Mouse (Mus musculus): Measurements from ENCODE around the gene Nxn. TPM values are rescaled to one million over a fixed set of nuclear protein-coding genes. Genes with fewer than 3 reads are reported as not detected.

The Nxn gene
- total RNA-seq, 1 experiment from 2014 or later = 4.2 TPM

DNA sequence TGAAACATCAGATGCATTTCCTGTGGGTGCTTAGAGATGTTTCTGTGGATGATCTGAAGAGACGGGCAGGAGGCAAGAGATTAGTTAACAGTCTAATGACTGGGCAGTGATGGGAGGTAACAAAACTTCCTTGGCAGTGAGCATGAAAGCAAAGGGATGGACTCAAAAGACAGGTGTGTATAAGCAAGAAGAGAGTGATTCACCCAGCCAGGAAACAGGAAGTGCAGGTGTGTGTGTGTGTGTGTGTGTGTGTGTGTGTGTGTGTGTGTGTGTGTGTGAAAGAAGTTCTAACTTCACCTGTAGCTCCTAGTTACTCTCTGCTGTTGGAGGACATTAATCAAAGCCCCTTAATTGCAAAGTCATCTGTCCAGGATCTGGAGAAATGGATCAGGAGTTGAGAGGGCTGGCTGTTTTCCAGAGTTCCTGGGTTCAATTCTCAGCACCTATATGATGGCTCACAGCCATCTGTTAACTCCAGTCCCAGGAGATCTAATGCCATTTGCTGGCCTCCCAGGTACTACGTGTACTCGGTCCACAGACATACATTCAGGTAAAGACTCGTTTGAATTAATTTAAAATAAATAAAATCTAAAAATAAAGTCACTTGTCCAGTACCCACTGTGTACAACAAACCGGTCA, 6.8 kb upstream of the Nxn start:
- ATAC-seq (ENCODE audit: extremely low read depth, insufficient number of reproducible peaks, low FRiP score, poor library complexity, severe bottlenecking) = no peak

GRCm38 (mm10) chr11:76405113-76405512, 6.2 kb upstream of the Nxn start:
- no peak for ATAC-seq (ENCODE audit: extremely low read depth, insufficient number of reproducible peaks, low FRiP score, poor library complexity, severe bottlenecking)

DNA sequence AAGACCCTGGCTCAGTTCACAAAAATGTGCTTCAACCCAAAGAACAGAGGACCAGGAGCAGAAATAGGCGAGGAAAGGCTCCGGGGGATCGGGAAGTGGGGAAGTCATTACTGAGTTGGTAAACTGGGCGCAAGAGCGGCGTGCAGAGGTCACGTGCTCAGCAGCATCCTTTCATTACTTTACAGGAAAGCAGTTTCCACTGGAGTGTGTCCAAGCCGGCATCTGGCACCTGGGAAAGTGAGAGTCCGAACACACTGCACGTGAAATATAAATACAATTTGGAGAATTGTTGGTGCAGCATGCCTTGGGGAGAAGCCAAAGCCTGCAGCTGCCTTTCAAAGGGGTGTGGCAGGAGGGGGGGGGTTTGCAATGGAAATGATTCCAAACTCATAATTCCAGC, 2.5 kb upstream of the Nxn start:
- ATAC-seq (ENCODE audit: extremely low read depth, insufficient number of reproducible peaks, low FRiP score, poor library complexity, severe bottlenecking) = no peak

DNA sequence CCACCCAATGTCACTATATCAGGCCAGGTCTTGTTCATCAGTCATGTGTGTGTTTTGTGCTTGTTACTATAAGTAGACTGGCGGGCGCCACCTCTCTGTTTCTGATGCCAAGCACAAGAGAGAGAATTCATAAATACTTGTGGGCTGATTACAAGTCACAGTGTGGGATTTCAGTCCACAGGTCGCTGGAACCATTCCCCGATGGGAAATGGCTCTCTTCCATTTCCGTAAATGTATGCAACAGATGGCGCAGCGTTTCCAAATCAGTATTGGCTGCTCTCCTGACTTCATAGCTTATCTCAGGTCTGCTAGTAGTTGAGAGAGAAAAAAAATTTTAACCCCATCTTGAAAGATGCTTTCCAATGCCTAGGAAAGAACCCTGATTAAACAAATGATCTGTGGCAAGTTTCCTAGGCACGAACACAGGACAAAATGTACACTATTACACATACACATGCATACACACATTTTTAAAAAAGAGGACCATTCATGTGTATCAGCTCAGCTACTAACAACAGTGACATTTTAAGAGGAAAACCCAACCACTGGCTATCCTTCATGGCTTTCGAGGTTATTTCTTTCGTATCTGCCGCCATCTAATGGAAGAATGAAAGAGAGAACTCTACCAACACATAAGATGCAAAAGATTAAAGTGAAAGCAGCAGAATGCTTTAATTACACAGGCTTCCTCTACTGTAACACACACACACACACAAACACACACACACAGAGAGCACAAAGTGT, 819 bp upstream of the Nxn start:
- ATAC-seq (ENCODE audit: extremely low read depth, insufficient number of reproducible peaks, low FRiP score, poor library complexity, severe bottlenecking) = no peak

- peak; percentile 13; the same call in 1 of the 2 replicates for ATAC-seq (ENCODE audit: extremely low read depth, insufficient number of reproducible peaks, low FRiP score, poor library complexity, severe bottlenecking)
These were observed 585 bp downstream of the Nxn start for GRCm38 (mm10) chr11:76398312-76398797.

DNA sequence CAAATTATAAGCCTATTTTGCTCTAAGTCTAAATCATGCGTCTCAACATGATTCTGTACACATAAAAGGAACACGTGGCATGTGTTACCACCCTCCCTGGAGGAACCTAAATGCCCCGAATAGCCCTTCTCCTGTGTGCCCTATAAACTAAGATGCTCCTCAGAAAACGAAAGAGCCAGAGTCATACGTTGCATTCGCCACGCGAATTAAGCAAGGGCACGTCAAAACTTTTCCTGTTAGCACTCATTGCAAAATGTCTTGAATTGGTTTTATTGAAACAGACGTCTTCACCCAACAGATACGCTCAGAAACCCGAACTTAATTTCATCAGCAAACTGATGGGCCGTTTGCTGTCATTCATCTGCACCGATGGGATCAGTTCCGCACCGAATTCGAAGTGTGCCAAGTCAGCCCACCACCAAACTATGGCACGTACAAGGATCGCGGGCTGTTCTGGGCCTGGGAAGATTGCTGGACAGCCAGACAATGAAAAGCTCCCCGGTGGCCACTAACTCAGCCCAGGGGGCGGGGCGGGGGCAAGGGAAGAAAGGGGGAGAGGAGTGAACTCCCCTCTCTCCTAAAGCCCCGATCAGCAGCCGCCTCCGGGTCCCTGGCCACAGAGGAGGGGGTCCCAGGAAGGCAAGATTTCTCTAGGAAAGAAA, 1.2 kb downstream of the Nxn start:
- no peak for ATAC-seq (ENCODE audit: extremely low read depth, insufficient number of reproducible peaks, low FRiP score, poor library complexity, severe bottlenecking)

GRCm38 (mm10) chr11:76392996-76393395, 5.9 kb downstream of the Nxn start:
- ATAC-seq (ENCODE audit: extremely low read depth, insufficient number of reproducible peaks, low FRiP score, poor library complexity, severe bottlenecking) = no peak

DNA sequence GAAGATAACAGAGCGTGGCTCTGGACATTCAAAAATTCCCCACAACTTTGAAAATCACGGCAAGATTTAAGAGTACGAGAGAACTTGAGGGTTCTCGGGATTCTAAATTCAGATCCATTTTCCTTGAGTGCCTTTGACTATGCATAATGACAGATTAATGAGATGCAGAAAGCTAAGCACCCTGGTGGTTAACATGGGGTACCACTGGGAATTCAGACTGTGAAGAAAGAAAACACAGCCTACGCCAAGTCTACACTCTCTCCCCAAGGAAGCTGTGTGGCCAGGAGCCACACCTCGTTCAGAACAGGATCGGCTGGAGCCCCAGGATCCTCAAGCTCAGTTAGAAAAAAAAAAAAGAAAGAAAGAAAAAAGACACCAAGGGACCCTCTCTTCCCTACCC, 6.4 kb downstream of the Nxn start:
- ATAC-seq (ENCODE audit: extremely low read depth, insufficient number of reproducible peaks, low FRiP score, poor library complexity, severe bottlenecking) = no peak

DNA sequence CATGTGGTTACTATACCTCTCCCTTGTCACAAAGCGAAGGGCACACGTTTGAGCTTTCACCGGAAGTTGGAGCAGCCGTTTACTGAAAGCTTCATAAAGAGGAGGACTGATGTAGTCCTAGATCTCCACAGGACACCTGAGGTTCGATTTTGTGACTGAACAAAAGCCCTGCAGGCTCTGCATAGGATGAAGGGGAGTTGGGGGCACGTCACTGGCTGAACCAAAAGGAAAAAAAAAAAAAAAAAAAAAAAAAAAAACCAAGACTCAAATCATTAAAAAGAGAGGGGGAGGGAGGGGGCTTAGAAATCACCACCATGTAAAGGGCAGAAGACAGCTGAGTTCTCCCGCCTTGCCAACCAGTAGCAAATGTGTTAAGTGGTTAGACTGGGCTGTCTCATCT, 10.2 kb downstream of the Nxn start:
- no peak for ATAC-seq (ENCODE audit: extremely low read depth, insufficient number of reproducible peaks, low FRiP score, poor library complexity, severe bottlenecking)

DNA sequence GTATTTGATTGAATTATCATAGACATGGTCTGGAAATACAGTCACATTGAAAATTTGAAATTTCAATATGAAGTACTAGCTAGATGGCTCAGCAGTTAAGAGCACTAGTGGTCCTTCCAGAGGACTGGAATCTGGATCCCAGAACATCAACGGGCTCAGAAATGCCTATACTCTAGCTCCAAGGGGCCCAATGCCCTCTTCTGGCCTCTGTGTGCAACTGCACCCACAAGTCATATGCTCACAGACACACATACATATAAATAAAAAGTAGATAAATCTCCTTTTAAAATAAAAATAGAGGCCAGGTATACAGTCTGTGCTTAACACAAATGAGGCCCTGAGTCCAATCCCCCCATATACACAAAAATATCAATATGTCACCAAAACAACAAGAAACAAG, 11.8 kb downstream of the Nxn start:
- no peak for ATAC-seq (ENCODE audit: extremely low read depth, insufficient number of reproducible peaks, low FRiP score, poor library complexity, severe bottlenecking)

DNA sequence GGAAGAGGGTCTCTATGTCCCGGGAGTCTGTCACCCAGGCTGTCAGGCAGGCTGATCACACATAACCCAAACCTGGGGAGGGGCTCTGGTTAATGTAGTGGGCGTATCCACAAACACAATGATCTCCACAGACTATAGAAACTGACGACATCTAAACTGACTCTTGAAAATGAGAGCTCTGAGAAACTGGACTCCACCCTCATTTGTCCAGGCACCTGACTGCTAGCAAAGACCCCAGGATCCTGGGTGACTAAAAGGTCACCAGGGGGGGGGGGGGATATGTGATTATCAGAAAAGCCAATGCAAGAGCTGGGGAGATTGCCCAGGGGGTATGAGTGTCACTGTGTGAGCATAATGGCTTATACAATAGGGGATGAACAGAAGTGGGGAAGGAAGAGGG, 13.2 kb downstream of the Nxn start:
- no peak for ATAC-seq (ENCODE audit: extremely low read depth, insufficient number of reproducible peaks, low FRiP score, poor library complexity, severe bottlenecking)

DNA sequence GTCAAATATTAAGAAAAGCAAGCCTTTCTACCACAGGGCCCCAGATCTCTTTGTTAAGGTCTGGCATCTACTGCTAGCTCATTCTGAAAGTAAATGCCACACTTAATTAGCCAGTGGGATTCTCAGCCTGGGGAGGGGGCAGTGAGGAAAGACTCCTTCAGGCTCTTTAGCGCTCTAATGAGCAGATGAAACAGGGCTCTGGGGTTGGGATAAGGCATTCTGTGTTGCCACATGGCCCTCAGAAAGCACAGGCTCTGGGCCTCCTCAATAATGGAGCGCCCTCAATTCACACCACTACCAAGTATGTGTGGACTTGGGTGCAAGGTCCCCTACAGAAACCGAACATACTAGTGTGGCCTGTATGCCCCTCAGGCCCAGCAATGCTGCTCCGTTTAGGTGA, 13.9 kb downstream of the Nxn start:
- no peak for ATAC-seq (ENCODE audit: extremely low read depth, insufficient number of reproducible peaks, low FRiP score, poor library complexity, severe bottlenecking)

DNA sequence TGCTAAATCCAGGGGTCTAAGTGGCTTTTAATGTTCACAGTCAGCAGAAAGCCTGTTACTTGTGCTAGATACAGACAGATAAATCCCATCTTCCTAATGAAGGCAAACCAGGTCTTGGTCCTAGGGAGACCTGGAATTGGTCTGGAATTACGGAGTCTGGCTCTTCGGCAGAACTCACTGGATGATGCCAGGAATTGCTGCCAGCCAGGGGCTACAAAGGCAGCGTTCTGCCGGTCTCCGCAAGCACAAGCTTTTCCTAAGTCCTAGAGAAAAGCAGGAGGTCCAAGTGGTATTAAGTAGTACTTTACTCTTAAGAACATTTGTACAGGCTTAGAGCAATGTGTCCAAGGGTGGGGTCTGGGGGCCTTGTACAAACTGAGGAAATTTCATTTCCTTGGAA, 14.6 kb downstream of the Nxn start:
- ATAC-seq (ENCODE audit: extremely low read depth, insufficient number of reproducible peaks, low FRiP score, poor library complexity, severe bottlenecking) = no peak

DNA sequence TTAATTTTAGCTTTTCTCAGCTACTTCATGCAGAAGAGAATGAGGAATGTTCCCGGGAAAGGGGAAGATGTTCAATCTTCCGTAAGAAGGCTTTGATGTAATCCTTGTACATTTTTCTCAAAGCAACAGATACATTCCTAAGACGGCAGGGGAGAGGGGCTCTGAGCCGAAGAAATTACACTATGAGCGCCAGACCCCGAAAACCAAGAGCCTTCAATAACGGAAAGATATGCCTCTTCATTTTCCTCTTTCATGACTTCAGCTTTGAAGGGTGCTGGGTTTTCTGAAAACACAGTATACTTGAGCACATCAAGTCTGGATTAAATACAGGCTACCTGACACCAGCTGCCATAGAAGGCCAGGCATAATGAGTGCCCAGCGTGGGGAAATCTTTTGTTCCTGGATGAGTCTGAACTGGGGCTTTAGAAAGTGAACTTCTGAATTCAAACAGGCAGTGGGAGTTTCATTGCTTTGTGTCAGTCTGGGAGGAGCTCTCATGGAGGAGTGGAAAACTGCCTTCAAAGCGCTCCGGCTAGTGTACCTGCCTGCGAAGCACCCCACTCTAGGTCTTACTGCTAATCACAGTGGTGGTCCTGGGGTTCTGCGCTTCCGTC, 16.1 kb downstream of the Nxn start:
- ATAC-seq (ENCODE audit: extremely low read depth, insufficient number of reproducible peaks, low FRiP score, poor library complexity, severe bottlenecking) = no peak

DNA sequence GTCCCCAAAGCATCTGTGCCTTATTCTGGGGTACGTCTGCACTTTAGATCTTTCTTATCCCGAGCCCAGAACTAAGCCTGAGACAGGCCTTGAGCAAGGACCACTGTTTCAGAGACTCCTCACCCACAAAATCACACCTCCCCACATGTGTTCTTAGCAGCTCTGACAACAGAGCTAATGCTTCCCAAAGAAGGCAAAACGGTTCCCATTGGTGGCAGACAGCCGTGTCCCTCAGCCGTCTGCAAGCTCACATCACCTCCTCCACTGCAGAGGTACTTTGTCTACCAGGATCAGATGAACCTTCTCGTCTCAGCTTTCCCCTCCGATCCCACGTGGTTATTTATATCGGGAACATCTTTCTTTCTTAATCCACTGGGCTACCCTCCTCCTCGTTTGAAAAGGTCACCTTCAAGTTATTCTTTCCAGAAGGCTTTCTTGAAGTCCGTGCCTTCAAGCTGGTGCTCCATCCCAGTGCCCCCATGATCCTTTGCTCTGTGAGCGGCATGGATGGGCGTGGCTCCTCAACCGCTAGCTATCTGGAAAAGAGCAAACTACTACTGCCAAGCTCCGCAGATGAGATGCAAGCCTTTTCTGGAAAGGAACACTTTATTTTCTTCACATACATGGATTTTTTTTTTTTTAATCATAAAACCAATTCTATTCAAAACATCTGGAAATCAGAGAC, 17.6 kb downstream of the Nxn start:
- no peak for ATAC-seq (ENCODE audit: extremely low read depth, insufficient number of reproducible peaks, low FRiP score, poor library complexity, severe bottlenecking)

DNA sequence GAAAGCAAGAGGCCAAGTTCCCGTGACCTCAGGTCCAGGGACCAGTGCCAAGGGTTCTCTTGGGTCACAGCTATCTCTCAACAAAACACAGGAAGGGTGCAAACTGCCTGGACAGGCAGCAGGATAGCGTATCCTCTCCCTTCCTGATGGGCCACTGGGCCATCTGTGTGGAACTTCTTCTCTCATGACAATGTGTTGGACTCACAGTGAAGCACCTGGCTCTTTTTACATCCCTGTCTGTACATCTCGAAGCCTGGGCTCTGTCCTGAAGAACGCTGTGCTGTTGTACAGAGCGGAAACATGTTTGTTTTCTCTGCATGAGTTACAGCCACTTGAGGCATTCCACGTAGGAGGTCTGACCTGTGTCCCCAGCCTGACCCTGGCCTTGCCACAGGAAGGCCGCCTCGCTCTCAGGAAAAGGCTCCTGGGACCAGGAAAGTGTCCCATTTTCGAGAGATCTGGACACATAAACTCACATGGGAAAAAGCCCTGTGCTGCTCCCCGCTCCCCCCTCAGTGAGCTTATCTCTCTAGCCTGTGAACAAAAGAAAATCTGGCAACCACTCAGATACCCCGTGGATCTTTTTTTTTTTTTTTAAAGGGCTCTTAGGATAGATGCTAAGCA, 18.9 kb downstream of the Nxn start:
- no peak for ATAC-seq (ENCODE audit: extremely low read depth, insufficient number of reproducible peaks, low FRiP score, poor library complexity, severe bottlenecking)

DNA sequence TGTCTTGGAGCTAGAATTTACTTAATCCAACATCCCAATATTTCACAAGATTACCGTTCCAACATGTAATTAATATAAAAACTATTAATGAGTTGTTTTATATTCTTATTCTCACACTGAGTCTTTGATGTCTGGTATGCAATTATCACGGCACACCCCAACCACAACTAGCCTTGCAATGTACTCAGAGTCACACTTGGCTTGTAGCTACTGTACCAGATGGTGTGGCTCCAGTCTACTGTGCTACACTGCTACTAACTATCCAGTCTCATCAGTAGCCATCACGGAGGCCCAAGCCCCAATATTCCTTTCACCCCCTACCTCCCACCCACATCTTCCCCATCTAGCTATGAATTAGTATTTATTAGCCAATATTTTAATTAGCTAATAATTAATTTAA, 22.5 kb downstream of the Nxn start:
- ATAC-seq (ENCODE audit: extremely low read depth, insufficient number of reproducible peaks, low FRiP score, poor library complexity, severe bottlenecking) = no peak

DNA sequence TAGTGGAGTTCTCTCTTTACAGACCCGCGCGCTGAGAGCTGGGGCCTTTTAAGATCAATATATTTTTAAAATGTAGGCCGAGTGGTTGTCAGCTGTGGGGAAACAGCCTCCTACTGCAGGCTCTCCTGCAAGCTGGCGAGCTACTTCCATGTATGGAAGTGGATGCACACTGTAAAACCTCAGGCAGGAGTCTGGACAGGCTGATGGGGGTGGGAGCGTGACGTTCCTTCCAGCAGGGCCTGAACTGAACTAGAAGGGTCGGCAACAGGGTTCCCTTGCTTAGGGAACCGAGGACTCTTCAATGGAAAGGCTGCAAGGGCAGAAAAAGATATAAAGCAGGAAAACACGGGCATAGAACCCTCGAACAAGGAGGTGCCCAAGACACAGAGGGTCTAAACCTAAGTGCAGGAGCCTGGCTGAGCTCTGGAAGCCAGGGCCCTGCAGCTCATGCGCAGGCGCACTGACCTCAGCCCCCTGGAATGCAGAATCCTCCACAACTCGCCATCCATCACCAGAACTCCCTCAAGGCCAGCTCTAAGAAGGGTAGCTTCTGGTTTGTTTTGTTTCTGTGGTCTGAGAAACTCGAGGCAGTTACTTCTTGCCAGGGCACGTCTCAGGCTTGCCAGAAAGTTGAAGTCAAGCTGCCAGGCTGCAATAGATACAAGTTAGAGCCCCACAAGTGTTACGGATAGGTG, 24.3 kb downstream of the Nxn start:
- ATAC-seq (ENCODE audit: extremely low read depth, insufficient number of reproducible peaks, low FRiP score, poor library complexity, severe bottlenecking) = no peak

Measured in neutrophil, adult 5-6 weeks (primary cell).